Mouse (Mus musculus): ENCODE measurements around the gene Ppid.
"Not testable (repeated sequence)": the region's sequence is repeated elsewhere in the genome, so short reads cannot be mapped to it uniquely, and the experiment has no call there.

Ppid gene

DNA sequence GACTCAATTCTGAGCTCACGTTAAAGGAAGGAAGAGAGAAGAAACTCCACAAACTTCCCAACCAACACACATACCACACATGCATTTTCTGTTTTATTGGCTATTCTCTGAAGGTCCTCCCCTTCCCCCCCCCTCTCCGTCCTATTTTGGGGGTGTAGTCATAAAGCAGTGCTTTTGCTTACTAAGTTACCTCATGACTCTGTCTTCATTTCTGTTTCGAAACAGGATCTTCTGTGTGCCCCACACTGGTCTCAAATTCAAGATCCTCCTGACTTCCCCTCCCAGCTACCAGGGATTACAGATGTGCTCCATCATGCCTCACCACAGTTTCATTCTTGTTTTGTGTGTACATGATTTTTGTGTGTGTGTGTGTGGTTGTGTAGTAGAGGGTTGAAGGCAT is 18.7 kb upstream of the Ppid start:
- DNase-seq (ENCODE audit: low spot score) = no peak

DNA sequence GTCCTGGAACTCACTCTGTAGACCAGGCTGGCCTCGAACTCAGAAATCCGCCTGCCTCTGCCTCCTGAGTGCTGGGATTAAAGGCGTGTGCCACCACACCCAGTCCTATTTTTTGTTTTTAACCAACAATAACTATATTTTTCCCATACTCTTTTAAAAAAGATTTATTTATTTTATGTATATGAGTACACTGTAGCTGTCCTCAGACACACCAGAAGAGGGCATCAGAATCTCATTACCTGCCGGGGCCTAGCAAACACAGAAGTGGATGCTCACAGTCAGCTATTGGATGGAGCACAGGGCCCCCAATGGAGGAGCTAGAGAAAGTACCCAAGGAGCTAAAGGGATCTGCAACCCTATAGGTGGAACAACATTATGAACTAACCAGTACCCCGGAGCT is 17.8 kb upstream of the Ppid start:
- DNase-seq (ENCODE audit: low spot score) = not testable (repeated sequence)

DNA sequence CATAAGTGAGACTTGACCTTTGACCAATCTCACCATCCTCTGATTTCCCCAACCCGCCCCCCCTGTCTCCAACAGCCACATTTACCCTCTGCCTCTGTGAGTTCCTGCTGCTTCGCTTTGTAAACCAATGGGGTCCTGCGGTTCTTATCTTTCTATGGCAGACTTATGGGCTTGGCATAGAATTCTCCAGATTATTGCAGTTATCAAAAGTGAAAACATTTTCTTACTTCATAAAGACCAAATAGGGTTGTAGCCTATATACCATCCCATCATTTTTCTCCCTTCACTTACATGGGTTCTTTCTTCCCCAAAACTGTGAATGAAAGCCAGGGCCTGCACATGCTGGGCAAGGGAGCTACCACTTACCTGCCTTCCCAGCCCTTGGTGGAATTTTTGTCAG is 16.8 kb upstream of the Ppid start:
- no peak for DNase-seq (ENCODE audit: low spot score)

DNA sequence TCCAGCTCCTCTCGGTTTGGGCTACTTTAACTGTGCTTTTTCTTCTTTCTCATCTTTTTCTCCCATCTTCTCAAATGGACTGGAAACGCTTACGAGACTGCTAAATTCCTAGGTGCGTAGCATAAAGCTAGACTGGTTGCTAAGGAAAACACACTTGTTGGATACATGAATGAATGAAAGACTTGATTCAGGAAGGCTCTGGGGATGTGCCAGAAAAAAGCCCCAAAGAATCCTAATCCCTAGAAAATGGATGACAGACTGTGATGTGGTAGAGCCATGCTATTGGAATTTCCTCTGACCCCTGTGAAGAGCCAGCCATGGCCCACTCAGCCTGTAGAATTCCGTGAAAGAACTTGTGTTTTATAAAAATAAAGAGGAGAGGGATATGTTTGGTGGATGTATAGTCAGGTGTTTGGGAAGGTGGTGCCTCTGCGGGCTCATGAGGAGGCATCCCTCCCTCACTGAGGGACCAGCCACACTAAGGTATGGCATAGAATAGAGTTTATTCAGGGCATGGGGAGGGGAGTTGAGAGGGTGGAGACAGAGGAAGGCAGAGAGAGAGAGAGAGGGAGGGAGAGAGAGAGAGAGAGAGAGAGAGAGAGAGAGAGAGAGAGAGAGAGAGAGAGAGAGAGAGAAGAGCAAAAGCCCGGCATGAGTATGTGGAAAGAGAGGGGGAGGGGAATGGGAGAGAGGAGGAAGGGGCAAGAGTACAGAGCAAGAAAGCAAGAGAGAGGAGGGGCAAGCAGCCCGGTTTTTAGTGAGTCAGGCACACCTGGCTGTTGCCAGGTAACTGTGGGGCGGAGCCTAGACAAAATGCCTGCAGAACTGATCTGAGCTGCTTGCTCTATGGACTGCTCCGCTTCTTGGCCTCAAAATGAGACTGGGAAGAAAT is 15.3 kb upstream of the Ppid start:
- DNase-seq (ENCODE audit: low spot score) = no peak

DNA sequence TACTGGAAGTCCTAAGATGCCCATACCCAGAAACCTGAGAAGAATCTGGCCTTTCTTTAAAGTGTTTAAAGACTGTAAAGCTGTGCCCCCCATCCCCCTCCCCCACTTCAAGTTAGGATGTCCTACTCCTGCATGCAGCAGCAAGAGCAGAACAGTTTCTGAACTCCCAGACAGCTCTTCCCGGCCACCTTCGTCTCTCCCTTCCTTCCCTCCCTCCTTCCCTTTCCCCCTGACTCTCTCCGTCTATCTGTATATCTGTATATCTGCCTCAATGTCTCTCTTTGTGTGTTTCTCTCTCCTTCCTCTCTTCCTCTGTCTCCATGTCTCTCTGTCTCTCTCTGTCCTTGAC is 14.7 kb upstream of the Ppid start:
- no peak for DNase-seq (ENCODE audit: low spot score)

DNA sequence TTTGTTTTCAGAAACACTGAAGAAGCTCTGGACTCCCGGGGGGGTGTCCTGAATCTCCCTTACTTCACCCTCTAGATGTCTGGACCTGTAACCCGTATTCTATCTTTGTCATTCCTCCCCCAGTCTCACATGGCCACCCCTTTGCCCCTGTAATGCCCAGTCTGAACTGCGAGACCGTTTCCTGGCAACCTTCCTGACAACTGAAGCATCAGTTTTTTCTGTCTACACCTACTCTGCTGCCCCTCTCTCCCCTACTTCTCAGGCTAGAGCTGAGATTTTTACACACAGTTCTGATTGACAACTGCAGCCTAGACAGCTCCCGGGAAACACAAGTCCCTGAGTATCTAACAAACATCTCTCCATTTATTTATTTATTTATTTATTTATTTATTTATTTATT is 14.3 kb upstream of the Ppid start:
- DNase-seq (ENCODE audit: low spot score) = no peak

DNA sequence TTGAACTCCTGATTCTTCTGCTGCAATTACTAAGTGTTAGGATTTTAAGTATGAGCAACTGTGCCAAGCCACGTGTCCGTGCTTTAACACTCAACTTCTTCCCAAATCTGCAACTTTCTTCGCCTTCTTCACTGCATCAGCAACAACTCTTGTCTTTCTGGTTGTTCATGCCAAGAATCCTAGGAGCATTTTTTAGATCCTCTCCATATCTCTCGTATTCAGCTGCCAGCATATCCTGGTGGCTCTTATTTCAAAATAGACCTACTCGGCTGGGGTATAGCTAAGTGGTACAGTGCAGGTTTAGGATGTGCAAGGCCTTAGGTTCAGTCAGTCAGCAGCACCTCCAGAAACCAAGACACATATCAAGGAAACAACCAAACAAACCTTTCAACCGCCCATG is 13.5 kb upstream of the Ppid start:
- DNase-seq (ENCODE audit: low spot score) = no peak

DNA sequence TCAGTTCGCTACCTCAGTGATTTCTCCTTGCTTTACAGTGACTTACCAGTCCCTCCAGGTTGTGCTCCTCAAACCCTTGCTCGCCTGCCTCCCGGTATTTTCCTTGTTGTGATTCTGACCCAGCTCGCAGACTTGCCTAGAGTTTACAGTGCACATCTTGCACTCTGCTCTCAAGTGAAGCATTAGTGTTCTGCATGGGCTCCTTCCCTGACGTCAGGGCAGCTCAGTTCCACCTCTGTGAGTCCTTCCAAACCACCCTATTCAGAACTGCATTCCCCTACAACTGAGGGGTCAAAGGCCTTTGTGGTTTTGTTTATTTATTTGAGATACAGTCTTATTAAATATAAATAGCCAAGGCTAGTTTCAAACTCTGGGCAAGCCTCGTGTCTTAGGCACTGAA is 13.0 kb upstream of the Ppid start:
- DNase-seq (ENCODE audit: low spot score) = no peak

DNA sequence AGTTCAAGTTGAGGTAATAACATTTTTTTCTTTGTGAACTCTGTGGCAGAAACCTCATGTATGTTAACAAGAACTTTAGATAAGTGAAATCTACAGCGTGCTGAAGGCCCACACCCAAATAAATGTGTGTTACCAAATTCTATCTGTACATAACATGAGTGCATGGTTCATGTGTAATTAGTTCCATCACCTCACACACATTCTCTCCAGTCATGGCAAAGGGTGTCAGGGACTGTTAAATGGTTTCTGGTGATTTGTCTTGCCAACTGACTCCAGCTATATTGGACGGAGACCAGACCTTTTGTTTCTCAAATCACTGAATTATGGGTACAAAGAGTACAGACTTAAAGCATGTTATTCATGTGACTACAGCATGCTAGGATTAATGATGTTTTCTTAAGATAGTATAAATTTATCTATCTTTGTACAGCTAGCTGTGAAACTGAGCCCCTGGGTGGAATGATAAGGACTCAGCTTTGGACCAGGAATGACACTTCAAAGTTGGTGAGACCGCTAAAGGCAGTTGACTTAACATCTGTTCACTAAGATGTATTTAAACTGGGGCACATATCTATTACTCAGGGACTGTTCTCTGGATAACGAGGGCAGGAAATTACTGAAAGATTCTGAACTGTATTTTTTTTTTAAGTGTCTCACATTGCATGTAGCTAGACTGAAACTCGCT is 11.1 kb upstream of the Ppid start:
- no peak for DNase-seq (ENCODE audit: low spot score)

DNA sequence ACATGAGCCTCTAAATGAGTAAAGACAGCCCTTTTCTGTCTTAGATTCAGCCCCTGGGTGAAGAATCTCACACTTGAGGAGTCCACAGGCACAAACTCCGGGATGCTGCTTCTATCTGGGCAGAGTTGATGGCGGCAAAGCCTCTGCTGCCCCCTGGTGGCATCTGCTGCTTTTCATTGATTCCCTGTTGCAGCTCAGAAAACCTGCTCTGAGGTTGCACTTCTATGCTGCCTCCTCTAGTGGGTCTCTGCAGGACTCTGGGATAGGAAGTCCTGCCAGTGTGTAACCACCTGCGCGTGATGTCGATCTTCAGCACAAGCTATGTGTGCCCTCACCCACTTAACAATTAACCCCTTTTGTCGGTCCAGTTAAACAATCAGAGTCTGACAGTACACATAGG is 4.3 kb upstream of the Ppid start:
- peak; percentile 86 for DNase-seq (ENCODE audit: low spot score)

DNA sequence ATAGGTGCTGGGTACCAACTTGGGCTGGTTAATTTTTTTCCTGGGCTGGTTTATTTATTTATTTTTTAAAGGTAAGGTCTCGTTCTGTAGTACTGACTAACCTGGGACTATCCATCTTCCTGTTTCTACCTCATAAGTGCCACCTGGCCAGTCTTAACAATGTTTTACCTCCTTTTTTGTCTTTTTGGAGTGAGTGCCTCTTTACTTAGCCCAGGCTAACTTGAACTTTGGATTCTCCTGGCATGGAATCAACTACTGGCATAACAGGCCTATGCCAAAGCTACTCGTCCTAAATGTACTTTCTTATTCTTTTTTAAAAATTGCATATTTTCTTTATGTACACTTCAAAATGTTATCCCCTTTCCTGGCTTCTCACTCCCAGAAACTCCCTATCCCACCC is 1.5 kb upstream of the Ppid start:
- DNase-seq (ENCODE audit: low spot score) = no peak

DNA sequence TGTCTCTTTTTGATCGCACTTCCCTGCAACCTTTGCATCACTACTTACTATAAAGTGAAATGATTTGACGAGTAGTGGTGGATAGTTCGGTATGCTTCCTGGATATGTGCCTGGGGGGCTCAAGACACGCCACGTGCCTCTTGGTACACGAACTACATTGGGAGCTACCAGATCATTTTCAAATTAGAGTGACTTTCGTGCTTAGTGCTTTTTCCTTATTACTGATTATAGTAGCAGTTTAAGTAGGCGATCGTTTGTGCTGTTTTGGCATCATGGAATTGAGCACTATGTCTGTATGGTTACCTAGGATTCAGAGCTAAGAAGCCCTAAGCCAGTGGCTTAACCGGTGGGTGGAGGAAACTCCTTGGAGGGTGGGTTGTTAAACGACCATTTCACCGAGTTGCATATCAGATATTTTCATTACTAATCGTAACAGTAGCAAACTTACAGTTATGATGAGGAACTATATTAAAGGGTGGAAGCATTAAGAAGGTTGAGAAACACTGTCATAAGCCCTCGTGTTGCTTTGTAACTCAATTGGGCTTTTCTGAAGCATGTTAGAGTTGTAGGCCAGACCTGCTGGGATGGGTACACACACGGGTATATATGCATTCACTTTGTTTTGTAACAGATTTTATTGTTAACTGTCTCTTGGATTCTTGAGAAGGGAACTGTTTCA is 790 bp downstream of the Ppid start:
- DNase-seq (ENCODE audit: low spot score) = no peak

DNA sequence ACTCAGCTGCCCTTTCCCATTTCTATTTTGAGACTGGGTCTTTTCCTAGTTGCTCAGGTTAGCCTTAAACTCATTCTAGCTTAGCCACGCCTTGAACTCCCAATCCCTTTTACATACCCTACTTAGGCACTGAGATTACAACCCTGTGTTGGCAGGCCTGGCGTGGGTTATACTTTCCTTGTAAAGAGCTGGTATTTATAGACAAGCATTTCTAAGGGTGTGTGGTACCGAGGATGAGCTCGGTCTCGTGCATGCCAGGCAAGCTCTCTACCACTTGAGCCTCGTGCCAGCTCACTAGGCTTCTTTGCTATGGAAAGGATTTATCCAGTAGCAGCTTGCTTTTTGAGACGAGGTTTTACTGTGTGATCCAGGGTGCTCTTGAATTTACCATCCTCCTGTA is 4.3 kb downstream of the Ppid start:
- no peak for DNase-seq (ENCODE audit: low spot score)

DNA sequence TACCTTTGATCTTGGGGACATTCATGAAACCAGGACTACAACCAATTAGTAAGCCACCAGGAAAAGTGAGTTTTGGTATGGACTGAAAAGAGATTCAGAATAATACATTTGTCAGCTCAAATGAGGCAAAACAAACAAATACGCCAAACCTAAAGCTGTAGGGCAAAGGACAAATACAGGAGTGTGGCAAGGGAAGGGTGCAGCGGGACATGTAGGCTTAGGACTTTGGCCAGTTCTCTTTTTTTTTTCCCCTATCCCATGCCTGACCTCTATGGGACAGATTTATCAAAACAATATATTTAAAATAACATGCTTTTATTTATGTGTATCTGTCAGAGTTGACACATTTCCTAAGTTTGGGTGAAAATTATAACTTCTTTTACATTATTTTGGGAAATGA is 18.7 kb downstream of the Ppid start:
- DNase-seq (ENCODE audit: low spot score) = no peak

DNA sequence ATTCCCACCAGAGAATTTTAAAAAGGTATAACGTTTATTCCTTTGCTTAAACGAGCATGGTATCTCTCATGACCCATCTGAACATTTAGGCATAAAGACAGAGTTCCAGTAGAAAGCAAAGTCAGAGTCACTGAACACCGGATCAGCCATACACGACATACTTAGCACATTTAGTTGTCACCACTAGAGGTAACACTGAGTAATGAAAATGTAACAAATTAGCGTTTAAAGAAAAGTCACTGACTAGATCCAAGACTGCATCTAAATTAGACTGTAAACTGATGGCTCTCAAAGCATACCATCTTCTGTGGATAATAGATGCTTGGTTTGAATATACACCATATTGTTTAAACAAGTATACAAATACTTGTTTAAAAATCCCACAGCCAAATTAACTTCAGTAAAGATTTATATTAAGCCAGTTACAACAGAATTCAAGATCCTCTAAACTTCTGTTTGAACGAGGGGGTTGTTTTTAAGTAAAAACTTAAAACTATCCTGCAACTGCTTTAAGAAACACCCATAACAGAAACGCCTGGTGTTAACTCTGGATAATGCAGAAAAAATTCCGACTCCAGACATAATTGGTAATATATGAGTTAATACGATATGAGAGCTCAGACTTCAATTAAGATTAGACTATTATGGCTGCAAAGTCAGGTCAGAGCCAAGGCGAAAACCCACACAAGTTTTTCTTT is 36.5 kb downstream of the Ppid start:
- DNase-seq (ENCODE audit: low spot score) = no peak

DNA sequence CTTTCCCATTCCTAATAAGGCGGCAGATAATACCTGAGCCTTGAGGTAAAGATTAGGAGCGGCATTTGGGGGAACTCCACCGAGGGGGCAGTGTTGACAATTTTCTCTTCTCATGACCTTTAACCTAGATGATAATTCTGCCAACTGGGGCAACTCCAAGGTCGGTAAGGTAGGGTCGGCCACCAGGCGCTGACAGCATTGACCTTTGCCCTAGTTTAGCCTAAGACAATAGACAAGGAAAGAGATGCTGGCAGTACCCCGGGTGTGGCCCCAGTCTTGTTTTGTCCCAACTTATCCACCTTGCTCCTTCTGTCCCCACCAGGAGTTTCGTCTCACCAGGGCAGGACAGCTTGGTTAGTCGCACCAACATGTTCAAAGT is 37.0 kb downstream of the Ppid start:
- DNase-seq (ENCODE audit: low spot score) = no peak

DNA sequence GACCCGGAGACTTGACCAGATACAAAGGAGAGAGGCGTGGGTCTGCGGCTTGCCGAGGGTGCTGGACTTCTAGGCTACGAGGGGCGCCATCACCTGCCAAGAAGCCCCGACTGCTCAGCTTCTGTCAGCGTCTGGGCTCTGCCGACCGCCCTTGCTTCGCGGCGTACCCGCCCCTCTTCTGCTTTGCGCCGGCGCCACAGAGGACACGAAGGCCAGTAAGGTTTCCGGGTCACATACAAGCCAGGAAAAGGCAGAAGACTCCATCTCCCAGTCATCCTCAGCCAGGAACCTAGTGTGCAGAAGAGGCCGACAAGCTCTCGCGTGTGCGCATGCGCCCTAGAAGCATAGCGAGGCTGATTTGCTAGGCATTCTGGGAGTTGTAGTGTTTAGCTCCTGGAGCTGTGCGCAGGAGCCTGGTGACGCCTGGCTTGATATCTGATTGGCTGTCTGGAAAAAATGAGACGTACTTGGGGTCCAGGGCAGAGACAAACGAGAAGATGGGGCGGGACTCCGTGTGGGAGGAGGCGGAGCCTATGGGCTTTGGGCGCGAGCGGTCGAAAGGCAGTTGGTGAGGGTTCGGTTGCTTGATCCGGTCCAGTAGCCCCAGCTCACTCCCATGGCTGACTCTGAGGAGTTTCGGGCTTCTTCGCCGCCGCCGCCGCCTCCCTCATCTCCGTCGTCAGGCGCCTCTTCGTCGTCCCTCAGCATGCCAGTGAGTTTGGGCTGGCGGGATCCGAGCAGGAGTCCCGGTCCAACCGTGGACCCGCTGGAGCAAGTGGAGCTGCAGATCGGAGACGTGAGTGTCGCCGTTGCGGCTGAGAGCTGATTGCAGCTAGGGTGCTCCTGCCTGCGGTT is 37.6 kb downstream of the Ppid start, which contains the start of gene 4930579G24Rik:
4930579G24Rik (plus strand) TSS at position 519 of the 855 bp plus-strand sequence.
- DNase-seq (ENCODE audit: low spot score) = peak; percentile 89

DNA sequence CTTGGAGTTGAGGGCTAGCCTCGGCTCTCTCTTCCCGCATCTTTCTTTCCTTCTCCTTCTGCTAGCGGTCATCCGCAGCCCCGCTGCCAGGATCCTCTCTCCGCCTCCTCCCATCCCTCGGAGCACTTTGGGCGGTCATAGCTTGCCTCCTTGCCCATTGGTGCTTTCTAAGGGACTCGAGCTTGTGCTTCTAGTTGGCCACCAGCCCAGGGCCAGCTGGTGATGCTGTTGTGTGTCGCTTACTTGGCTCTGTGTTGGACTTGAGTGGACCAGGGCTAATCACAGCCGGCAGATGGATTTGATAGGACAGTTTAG is 38.2 kb downstream of the Ppid start, which contains the start of gene Etfdh:
Etfdh (minus strand) TSS at position 85 of the 315 bp plus-strand sequence.
- DNase-seq (ENCODE audit: low spot score) = peak; percentile 65

DNA sequence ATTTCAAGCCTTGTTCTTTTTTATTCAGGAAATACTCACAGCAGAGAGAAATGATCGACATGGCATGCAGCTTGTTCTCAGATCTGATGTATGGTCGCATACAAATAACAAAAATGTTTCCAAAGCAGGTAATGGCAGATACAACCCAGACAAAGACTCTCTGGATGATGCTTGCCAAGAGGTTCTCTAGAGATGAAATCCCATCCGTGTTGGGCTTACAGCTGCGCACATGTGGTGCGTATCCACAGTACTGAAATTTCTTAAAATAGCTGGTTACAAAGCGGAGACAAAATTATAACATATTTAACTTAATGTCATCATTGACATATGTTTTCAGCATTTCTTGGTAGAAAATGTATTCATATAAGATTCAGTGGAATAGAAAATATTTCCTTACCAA is 61.0 kb downstream of the Ppid start:
- DNase-seq (ENCODE audit: low spot score) = no peak

All from ovary, postnatal 36 days (tissue).